Mouse (Mus musculus) left cerebral cortex, postnatal 10 days (tissue): ENCODE data around the gene N4bp1. TPM values are rescaled to one million over a fixed set of nuclear protein-coding genes. Genes with fewer than 3 reads are reported as not detected.
A peak's percentile ranks its signal among the peaks of the same experiment; 100 is the strongest.

Experiments
- DNase-seq, 2 experiments: peaks; one replicate each; pipeline ENCODE4 v3.0.0; 2021 to 2022; ENCODE audit warnings: low spot score in 2 of 2, mixed read lengths in 1 of 2; ENCODE audit errors: extremely low spot score in 1 of 2
- intact Hi-C: fragments of 180-260 bp; cut with DNase I; formaldehyde crosslinking; loops from one replicate; pipeline ENCODE4 v1.15.1; 2025
- total RNA-seq, 2 experiments: library from RNA; stranded (reverse); gene quantifications; 2 replicates each; pipeline ENCODE4 v1.2.3; 2021

The N4bp1 gene
- total RNA-seq, 2 experiments from 2014 or later: 23.2 to 24.7 TPM

DNA sequence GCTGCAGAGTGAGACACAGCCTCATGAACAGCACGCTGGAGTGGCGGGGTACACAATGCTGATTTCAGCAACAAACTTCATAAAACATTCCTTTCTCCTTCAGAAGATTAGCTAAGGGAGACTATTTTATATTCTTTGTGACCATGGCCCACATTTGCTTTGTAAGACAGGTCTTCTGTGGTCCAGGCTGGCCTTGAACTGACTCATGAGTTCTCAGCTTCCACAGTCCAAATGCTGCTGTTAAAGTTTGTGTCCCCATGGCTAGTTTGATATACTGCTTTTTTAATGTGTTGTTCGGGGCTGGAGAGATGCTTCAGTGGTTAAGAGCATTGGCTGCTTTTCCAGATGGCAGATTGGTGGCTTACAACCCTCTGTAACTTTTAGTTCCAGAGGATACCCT, 17.0 kb downstream of the N4bp1 start:
- intact Hi-C loops: no loop called here
- no peak for DNase-seq

DNA sequence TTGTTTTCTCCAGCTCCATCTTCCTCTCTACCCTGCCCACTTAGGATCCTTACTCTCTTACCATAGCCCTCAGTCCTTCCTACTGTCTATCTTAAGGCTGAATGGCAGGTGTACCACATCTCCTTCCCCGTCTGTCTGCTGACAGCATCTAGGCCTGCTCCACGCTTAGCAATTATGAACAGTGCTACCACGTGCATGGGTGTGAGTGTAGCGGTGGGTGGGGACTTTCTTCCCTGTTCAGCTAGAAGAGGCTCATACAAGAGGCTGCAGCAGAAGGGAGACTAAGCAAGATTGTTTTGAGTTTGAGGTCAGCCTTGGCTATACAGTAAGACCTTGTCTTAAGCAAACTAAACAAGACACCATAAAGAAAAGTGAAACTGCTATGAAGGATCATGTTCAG, 20.3 kb downstream of the N4bp1 start:
- intact Hi-C loops: no loop called here
- DNase-seq: no peak

DNA sequence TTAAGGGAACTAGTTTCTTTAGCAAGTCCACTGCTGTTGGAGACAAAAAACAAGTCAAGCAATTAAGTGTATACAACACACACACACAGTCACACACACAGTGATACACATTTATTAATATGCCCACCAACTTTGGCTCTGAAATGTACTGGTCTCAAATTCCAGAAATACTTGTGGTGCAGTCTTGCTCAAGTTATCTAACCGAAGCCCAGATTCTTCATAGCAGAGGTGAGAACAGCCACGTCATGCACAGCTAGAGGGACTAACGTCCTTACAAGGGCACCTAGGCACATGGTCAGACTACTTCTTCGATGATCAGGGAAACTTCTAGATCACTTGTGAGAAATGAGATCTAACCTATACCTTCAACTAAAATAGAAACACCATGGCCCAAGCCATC, 22.2 kb downstream of the N4bp1 start:
- intact Hi-C loops: no loop called here
- no peak for DNase-seq

DNA sequence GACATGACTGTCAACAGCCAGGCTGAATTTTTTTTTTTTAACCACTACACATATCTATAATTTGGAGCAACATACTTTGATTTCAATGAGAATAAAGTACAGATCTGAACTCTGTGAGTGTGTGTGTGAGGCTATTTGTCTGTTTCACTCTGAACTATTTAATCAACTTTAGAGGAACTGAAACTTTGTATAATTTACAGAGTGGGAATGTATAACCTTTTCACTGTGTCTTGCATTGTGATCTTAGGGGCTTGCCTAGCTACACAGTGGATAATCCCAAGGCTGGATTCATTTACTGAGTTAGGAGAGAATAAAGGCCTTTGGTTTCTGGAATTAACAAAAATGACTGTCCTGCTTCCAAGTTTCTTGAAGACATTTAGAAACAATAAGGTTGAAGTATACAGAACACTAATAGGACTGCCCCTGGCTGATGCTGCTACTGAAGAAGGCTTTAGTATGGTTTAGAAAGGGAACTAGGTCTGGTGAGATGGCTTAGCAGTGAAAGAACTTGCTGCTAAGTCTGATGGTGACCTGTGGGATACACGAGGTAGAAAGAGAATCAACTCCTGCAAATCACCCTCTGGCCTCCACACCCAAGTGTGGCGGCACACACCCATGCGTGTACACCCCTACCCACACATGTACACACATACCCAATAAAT, 22.8 kb downstream of the N4bp1 start:
- DNase-seq: no peak
- intact Hi-C loops: no loop called here

DNA sequence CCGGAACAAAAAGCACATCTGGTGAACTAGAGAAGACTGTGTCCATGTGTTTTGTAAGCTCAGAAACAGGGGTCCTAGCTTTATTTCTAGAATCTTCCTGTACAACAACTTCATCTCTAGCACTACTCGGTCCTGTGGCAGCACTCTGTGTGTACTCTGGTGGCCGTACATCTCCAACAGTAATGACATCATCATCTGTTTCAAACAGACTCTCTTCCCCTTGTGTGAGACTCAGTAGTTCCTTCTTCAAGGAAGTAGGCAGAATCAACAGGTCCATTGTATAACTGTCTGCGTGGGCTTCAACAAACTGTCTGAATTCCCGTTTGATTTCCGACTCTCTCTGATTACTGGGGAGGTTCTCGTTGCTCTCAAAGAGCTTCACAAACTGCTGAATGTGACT, 23.5 kb downstream of the N4bp1 start:
- no peak for DNase-seq
- intact Hi-C loops: no loop called here

DNA sequence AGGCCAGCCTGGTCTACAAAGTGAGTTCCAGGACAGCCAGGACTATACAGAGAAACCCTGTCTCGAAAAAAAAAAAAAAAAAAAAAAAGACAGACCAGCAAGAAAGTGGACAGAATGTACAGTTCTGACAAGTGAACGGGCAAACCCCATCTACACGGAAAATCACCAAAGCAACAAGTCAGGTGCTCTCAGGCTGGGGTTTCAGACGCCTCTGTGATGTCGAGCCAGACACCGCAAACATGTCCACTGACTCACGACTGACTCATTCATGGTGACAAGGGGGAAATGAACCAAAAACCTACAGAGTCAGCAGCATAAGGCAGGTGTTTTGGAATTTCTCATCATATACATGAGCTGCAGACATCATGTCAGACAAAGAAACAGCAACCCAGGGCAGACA, 28.8 kb downstream of the N4bp1 start:
- intact Hi-C loops: no loop called here
- no peak for DNase-seq

DNA sequence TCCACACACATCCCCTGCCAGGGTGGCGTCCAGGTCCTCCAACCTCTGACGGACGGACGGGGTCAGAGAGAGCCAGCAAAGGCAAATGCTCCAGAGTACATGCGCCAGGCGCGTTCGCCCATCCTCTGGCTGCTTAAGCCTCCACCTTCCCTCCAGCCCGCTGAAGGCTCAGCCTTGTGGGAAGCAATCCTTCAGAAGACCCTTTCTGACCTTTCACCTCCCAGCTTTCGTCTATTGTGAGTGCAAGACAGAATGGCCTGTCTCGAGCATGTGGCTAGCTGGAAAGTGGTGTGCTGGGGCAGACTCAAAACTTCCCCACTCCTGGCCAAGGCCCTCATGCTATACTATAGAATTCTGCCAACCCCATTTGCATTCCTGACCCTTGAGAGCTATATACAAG, 30.4 kb downstream of the N4bp1 start:
- DNase-seq: no peak
- intact Hi-C loops: no loop called here

DNA sequence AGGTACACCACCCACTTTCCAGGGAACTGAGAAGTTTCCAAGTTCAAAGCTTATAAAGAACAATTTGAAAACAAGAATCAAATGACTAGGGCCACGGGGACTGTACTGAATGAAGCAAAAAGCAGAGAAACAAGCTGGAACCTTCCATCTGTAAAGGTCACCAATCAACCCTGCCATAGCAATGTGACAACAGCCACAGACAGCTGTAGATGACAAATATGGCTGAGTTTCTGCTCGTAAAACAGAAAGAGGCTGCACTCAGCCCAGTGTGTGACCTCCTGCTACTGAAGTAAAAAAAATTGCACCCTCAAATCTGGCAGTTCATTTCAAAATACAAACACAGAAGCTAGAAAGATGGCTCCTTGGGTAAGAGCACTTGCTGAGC, 31.1 kb downstream of the N4bp1 start:
- intact Hi-C loops: no loop called here
- DNase-seq: no peak

DNA sequence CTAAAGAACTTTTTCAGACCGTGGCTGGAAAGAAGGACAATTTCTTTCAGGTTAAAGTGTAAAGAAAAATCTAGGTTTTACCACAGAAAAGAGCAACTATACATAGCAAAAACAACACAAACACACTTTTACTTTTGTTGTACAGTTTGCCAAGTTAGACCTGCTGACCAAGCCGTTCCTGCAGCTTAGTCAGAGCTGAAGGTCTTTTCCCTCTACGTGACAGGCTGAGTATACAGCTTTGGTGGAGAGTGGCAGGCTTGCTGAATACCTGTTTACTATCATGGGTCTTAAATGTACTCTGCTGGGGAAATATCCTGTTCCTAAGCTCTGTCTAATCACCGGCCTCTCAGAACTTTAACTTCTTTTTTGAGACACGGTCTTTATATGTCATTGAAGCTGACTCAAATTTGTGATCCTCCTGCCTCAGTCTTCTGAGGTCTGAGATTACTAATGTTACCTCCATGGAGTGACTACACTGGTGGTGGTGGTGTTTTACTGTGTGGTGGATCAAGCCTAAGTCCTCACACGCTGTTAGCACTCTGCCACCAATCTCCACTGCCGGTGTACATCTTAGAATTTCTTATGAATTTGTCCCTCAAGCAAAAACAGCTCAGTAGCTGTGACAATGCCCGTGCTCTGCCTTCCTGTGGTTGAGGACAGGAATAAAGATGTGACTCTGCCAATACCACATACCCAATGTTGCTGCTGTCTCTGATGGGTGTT, 31.6 kb downstream of the N4bp1 start:
- no peak for DNase-seq
- intact Hi-C loops: no loop called here

DNA sequence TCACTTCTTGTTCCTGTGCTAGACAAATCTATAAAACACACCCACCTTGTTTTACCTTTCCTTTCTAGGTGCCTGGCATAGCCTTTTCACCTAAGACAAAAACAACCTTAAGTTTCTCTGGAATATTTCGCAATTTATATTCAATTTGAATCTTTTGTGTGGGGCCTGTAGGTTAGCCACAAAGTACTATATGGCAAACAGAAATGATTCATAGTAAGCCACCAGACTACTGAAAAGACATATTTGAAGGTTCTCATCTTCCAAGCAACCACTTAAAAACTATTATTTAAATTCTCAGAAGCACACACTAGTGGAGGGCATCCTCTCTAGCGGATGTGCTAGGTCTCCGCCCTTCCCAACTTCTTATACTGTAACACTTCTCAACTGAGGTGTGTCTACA, 32.6 kb downstream of the N4bp1 start:
- no peak for DNase-seq
- intact Hi-C loops: no loop called here

DNA sequence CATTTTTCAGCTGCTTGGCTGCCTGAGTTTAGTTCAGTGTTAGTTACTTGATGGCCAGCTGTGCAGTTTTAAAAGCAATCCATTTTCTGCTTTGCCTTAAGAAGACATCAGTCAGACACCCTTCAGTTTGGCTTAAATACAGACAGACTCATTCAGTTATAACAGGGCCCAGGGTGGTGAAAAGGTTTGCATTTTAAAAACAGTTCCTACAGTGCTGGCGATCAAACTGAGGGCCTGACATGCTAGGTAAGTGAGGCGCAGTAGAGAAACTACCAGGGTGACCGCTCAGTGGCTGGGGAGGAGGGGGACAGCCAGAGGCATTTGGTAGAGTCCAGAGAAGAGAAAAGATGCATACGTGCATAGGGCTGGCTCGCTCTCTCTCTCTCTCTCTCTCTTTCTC, 36.2 kb downstream of the N4bp1 start:
- intact Hi-C loops: loop anchor here (10.0 kb wide), 1 partner anchor 194 kb away; no protein-coding TSS in a partner anchor
- DNase-seq: no peak

DNA sequence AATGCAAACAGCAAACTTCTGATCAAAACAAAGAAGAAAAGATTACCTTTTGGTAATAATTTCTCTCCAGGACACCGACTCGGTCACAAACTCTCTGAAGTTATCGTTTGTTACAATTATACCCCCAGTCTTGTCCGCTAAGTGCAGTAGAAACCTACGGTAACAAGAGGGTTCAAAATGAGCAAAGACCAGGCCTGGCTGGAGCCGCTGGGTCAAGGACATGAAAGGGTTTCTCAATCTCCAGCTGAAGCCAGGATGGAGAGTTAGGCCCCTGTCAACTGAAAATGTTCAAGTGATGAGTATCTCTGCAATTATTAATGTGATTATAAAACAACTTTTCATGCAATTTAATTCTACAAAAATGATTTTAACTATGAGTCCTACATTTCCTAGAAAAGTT, 36.7 kb downstream of the N4bp1 start:
- intact Hi-C loops: loop anchor here (10.0 kb wide), 1 partner anchor 194 kb away; no protein-coding TSS in a partner anchor
- no peak for DNase-seq

DNA sequence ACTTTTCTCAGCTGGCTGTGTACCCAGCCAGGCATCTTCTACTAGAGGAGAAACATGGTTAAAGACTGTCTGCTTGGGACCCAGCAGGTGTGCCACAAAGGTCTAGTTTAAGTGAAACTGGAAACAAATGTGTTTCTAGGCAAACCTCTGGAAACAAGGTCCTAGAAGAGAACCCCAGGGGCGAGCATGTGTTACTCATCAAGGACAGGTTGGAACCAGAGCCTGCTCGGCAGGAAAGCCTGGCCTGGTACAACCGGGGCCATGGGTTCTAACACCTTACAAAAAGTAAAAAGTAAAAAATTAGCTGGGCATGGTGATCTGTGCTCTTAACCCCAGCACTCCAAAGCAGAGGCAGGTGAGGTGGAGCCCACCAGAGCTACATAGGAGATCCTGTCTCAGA, 38.0 kb downstream of the N4bp1 start:
- no peak for DNase-seq
- intact Hi-C loops: loop anchor here (10.0 kb wide), 1 partner anchor 192 kb away; no protein-coding TSS in a partner anchor

DNA sequence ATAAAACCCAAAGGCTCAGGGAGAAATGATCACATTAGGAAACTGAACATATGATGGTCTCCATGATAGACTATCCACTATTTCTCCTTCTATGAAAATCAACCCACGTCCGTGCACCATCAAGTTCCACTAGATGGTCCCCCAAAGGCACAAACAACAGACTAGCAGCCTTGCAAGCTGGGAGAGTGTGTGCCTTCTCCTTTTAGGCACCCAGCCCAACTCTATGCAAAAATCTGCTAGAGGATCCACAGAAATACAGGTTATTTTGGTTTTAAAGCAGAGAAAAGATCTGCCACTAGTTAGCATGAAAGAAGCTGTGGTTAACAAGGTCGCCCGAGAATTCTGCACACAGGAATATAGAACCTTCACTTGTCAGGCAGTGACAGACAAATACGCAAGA, 39.2 kb downstream of the N4bp1 start:
- peak in 1 of 2 experiments; percentile 22 for DNase-seq
- intact Hi-C loops: loop anchor here (10.0 kb wide), 1 partner anchor 191 kb away; no protein-coding TSS in a partner anchor

DNA sequence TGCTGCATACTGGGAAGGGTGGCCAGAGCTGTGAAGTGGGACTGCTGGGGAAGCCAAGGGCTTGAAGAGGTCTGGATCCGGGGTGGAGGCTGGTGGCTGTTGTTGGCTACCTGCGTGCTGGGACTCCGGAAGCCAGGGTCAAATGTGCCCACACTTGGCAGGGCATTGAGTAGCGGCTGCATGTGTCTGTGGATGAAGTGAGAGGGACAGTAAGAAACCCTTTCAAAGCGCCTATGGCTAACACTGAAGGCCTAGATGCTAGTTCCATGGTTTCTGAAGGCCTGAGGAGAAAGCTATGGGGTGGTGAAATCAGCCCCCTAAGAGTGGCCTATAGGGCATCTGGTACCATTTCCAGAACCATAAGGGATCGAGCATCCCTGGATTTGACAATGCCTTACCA, 40.2 kb downstream of the N4bp1 start:
- intact Hi-C loops: loop anchor here (10.0 kb wide), 1 partner anchor 190 kb away; no protein-coding TSS in a partner anchor
- no peak for DNase-seq

DNA sequence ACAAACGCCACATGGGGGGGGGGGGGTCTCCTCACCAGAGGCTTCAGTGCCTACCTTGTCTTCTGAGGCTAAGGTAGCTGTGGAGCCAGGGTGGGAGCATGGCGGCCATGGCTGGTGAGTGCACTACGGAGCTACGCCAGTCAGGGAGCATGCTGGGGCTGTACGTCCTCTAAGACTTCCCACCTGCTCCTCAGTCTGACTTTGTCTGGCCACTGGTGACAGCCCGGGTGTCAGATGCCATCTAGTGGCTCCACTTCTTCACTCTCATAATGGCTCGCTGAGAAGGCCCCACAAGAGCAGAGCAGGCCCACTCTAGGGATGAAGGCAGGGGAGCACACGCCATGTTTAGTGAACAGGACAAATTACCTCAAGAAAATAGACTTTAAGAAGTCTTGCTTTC, 41.2 kb downstream of the N4bp1 start:
- intact Hi-C loops: loop anchor here (10.0 kb wide), 1 partner anchor 189 kb away; no protein-coding TSS in a partner anchor
- peak; percentile 15 to 55 for DNase-seq

DNA sequence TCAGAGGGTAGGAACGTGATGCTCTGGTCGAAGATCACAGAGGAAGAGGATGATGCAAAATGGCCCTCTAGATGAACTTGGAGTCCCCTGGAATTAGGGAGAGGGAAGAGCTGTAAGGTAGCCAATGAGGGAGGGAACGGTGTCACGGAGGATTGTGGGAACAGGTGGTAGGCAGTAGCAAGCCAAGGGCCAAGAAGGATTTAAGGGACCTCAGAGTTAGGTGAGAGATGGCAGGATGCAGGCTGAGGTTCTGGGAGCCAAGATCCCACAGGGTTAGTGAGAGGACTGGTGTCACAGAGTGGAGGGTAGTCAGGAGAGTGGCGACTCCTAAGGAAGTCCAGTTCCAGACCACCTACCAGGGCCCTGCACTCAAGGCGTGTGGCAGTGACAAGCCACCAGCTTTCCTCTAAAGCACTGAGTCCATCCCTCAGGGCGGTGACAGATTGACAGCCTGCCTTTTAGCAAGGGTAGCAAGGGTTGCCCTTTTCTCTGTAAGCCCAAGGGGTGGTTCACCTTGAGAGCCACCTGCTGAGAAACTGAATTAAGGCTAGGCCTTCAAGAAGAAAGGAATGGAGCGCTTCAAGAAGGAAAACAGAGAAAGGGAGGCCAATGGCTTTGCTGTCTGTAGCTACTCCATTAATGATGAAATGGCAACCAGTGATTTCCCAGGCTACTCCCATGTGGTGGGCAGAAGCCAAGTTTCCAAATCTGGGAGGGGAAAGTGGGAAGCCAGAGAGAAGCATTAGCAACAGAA, 43.3 kb downstream of the N4bp1 start:
- DNase-seq: no peak
- intact Hi-C loops: loop anchor here (10.0 kb wide), 1 partner anchor 187 kb away; no protein-coding TSS in a partner anchor

DNA sequence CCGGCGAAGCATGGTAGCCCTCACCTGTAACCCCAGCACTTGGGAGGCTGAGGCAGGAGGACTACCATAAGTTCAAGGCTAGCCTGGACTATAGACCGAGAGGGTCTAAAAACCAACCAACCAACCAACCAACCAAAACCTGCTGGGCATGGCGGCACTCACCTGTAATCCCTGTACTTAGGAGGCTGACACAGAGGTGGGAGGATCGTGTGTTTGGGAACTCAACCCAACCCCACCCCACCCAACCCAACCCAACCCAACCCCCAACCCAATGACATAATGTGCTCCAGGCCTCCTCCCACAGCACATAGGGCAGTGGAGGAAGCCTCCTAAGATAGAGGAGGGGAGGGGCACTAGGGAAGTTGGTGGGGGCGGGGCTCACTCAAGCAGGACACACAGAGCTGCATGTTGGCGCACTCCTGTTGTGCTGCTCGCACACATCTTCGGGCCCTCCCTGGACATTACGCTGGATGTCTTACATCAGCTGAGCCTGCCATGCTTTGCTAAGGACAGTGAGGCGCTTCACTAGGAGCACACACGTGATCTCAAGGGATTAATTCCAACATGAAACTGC, 44.9 kb downstream of the N4bp1 start:
- intact Hi-C loops: loop anchor here (10.0 kb wide), 1 partner anchor 185 kb away; no protein-coding TSS in a partner anchor
- no peak for DNase-seq

DNA sequence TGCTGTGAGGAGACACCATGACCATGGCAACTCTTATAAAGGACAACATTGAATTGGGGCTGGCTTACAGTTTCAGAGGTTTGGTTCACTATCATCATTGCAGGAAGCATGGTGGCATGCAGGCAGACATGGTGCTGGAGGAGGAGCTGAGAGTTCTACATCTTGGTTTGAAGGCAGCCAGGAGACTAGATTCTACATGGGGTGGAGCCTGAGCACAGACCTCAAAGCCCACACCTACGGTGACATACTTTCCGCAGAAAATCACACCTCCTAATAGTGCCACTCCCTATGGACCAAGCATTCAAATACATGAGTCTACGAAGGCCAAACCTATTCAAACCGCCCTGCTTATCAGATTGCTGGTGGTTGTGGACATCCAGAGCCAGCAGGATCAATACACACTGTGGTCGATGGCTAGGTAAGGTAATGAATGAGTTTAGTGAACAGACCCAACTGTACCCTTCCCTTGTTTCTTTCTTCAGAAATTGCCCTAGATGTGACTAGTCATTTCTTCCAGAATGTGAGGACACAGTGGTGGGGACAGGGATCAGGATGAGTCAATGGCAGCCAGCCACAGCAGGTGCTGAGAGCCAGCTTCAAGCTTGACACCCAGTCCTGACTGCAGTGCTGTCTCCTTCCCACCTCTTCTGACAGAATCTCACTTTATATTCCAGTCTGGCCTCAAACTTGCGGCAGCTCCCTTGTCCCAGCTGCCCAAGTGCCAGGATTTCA, 46.2 kb downstream of the N4bp1 start:
- DNase-seq: no peak
- intact Hi-C loops: no loop called here
